Mouse (Mus musculus) heart, postnatal 10 days (tissue): ENCODE measurements at regions not wholly inside any gene's neighbourhood (a gene's known extent, or its start where the extent isn't known, plus 50 kb on each side); places are given as distances from the start of the nearest gene placed in this dataset.

Source experiments
- DNase-seq, 2 experiments: peaks; one replicate each; pipeline ENCODE4 v3.0.0; 2021
- intact Hi-C: fragments of 180-260 bp; cut with DNase I; formaldehyde crosslinking; loops from one replicate; pipeline ENCODE4 v1.15.1; 2025

DNA sequence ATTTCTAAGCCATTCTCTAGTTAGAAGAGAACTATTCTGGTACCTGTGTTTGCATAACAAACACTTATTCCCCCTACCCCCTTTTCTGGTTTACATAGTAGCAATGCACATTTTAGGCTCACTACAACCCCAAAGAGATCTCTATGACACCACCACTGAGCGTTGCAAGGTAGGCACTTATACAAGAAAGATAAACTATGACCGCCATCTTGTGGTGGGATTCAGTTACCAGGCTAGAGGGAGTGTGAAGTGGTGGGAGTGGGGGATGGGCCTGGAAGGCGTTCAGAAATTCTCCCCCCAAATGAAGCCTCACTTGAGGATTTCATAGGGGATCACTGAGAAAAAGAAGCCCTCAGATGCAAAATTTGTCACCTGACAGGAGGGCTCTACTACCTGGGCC lies 64.4 kb upstream of the Fst start:
- intact Hi-C loops = loop anchor here (5.0 kb wide), 1 partner anchor 656 kb away; no protein-coding TSS in a partner anchor
- DNase-seq = peak in 1 of 2 experiments; percentile 27

DNA sequence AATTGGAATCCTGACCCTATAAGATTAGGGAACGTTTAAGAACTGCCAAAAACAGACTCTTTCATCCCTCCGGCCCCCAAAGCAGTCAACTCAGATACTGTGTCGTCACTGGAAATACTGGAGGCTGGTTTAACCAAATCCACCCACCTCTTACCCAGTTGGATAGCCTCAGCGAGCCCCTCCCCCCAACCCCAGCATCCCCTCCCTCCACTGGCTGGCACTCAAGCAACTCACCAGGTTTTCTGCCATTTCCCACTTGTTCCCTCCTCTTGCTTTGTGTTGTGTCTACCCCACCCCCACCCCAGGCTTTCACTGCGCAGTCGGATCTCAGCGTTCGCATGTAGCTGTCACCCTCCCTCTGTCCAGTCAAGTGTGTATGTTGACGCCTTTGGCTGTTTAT lies 68.1 kb upstream of the Fst start:
- DNase-seq = no peak
- intact Hi-C loops = no loop called here

DNA sequence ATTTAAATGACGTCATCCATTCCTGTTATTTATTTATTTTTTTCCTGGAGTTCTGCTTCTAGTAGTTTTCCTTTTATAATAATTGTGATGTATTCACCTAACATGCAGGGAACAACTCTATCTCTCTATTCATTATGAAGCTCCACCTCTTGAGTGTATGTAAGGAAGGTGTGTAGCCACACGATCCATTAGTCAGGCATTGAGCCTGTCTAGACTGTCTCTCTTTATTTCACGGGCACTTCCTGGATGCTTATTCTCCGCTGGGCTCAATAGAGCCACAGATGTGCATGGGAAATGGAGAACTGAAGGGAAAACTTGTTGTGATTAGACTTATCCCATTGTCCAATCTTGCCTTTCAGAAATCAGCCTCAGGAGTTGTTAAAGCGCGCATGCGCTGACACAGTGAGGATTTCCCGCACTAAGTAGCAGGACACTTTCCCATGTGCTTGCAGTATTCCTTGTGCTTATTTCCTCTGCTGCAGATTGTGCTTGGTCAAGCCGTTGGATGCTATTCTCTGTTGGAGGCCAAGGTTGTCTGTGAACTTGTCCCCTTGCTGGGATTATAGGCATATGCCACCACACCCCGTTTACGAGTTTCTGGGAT lies 71.5 kb upstream of the Fst start:
- intact Hi-C loops = no loop called here
- no peak for DNase-seq

DNA sequence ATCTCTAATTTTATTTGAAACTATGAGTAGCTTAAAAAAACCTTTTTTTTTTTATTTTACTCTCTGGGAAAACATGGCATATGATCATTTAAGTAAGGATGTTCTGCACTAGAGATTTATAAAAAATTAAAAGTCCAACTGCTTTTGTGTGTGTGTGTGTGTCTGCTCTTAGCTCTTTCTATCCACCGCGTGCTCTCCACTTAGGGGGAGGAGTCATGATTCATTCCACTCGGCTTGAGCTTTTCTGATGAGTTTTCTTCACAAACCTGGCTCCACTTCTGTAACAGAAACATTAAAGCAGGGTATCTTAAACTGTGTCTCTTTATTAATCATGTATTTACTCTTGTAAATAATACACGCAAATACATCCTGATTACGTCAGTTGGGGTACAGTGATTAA lies 73.0 kb upstream of the Fst start:
- intact Hi-C loops = no loop called here

DNA sequence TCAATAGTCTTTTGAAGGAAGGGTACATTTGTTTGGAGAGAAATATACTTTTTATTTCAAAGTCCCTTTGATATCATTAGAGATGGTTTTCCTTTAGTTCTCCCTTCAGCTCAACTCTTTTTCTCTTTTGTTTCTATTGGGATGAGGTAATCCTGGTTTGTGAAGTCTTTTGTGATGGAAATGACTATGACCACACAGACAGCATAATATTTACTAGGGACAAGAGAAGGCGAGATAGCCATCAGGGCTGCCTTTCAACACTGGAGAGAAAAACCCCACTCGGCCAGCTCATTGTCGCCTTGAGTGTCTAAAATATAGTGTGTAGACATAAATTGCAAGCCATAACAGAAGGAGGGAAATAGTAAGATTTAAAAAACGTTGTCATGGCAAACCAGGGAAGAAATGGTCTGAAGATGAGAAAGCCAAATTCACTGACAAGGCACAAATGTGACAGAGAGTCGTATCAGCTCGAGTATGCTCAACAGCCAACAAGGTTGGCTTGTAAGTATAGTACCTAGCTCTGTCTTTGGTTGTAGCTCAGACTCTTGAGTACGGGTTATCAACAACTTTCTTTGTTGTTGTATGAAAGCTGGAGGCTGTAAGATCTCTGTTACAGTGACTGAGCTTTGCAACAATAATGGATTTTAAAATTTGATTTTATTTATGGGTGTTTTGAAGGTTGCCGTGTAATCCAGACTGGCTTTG lies 73.8 kb upstream of the Fst start:
- intact Hi-C loops = no loop called here
- DNase-seq = no peak

More for the DNA sequence above, 73.0 kb upstream of the Fst start:
- DNase-seq = no peak

DNA sequence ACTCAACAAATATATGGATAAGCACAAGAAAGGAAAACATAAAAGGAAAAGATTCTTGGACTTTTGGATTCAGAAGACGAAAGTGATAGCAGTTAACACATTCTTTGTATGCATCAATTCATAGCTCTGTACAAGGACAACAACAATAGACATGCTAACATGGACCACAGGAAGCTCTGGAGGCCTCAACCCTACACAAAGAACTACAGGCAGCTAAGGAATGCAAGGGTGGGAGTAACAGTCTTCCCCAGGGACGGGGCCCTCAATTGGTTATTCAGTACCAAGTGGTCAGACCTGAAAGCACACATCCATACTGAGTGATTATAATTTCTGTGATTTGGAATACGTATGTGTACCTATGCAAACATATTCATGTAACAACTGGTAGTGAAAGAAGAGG lies 75.8 kb upstream of the Fst start:
- intact Hi-C loops = no loop called here
- no peak for DNase-seq

DNA sequence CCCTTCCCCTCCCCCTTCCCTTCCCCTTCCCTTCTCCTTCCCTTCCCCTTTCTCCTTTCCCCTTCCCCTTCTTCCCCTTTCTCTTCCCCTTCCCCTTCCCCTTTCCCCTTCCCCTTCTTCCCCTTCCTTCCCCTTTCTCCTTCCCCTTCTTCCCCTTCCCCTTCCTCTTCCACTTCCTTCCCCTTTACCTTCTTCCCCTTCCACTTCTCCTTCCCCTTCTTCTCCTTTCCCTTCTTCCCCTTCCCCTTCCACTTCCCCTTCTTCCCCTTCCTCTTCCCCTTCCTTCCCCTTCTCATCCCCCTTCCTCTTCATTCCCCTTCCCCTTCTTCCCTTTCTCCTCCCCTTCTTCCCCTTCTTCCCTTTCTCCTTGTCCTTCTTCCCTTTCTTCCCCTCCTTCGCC lies 77.0 kb upstream of the Fst start:
- intact Hi-C loops = no loop called here
- DNase-seq = no peak

DNA sequence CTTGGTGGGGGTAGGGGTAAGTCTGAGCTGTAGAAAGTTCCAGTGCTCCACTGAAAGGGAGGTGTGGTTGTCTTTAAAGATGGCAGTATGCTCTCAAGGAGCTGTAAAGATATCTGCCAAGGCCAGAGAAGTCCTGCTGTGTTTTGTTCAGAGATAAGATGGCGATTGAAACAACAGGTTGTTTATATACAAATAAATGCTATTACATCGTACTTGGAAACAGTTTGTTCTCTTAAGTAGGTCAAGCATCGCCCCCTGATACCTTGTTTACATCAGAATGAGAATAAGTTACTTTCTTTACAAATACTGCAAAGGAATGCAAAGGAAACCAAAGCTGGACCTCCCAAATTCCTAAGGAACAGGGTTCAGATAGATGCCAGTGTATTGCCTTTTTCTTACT lies 113.0 kb upstream of the Fst start:
- no peak for DNase-seq
- intact Hi-C loops = no loop called here

DNA sequence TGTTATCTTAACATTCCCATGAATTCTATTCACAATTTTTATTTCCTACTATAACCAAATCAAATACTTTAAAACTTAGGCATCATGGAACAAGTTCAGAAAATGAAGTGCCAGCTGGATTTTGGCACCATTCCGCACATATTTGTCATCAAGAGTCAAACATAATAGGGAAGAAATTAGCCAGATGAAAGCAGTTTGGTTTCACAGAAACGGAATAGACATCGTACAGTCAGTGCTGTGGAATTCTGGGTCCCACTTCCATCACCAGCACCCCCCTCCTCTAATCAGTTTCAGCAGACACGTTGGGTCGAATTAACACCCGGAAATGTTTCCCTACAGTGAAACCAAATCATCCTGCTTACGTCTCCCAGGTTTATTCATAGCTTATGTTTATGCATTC lies 125.8 kb upstream of the Fst start:
- DNase-seq = peak; percentile 14 to 33
- intact Hi-C loops = no loop called here

DNA sequence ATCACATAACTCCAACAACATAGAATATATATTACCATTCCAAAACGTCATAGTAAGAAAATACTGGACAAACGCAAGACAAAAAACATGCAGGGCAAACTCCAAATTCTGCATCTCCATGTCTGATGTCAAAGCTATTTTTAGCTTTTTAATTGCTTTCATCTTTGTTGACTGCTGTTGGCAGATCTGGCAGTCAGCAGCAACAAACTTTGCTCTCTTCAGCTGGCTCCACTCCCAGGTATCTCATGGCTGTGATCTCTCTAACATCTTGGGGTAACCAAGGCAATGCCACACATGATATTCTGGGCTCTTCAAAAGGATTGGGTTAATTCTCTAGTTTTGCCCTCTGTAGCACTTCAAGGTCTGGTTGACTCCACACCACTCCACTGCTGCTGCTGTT lies 128.9 kb upstream of the Fst start:
- intact Hi-C loops = no loop called here
- no peak for DNase-seq

DNA sequence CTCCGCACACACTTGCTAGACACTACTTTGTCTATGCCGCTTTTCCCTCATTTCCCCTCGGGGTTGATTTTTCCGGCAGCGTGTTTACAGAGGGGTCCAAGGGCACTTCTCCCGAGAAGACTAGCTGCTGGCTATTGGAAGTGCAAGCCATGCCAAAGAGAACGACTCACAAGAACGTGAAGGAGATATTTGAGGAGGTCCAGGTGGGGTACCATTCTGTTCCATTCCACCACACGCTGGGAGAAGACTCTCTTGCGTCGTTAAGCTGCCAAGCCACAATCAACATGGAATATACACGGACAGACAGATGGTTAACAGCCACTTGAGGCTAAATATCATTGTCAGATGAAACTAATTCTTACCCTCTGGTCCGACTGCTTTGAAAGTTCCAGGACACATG lies 144.6 kb upstream of the Fst start:
- intact Hi-C loops = no loop called here
- DNase-seq = no peak

DNA sequence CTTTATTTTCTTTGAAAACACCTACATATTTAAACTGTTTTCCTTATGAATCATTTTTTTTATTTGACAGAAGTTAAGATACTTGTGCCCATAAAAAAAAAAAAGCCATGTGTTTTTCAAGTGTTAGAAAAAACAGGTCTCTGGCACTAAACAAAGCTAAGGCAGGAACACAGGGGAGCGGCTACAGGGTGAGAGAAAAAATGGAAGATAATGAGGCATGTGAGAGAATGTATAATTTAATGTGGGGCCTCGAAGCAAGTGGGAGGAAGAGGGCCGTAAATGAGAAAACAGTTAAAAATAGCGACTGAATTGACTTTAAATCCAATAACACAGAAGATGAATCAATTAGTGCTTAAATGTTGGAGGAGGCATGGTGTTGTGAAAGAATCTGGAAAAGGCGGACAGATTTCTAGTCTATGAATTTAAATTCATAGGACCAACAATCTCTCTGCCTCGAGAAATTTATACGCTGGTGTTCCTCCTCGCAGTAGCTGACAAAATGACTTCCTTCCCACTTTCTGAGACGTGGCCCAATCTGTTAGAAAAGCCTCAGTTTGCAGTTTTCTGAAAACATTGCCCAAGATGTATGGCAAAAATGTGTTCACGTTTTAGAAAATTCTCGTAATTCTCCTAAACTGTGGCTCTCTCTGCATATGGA lies 145.4 kb upstream of the Fst start:
- DNase-seq = no peak
- intact Hi-C loops = no loop called here

DNA sequence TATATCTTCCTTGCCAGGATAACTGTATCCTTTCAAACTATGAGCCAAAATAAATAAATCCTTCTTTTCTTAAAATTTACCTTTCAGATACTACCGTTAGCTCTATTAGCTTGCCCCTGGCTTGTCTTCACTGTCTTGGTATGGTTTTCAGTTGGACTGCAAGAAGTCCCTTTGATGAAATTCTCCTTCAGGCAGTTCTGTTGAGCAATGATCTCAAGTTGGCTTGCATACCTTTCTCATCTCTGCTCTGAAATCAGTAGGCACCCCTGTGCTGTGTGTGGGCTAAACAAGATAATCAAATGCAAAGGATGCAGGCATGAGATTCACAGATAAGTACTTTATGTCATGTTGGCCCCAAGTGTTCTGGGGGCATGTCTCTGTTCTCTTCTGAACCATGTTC lies 155.2 kb upstream of the Fst start:
- intact Hi-C loops = no loop called here
- no peak for DNase-seq

DNA sequence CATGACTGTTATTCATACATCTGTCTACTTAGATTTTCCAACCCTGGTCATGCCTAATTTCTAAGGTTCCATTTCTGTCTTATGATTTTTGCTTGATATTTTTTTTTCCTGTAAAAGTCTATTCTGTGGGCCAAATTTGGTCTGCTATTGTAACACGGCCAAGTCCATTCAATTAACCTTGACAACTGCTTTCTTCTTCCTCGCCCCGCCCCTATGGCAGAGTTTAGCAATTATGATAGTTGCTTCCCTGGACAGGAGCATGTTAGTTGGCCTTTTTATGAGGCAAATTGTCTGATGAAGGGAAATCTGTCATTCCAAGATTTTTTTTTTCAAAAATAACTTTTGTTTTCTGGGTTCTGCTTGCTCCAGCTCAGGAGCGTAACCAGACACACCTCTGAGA lies 160.7 kb upstream of the Fst start:
- DNase-seq = no peak
- intact Hi-C loops = no loop called here

DNA sequence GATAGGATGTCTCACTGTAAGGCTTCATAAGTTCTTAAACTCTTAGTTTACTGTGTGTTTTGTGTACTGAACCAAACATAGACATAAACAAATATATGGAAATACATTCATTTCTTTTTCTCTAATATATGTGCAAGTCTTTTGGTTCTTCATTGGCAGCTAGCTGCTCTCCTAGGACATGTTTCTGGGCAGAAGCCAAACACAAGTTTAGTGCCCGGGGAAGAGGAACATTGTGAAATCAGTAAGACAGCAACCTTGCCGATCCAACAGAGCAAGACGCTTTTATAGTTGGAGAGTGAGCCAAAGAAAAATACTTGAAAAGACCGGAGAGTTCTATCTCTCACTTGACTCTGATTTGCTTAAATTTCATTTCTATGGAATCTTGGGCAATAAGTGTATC lies 178.0 kb upstream of the Fst start:
- DNase-seq = peak; percentile 5 to 22

DNA sequence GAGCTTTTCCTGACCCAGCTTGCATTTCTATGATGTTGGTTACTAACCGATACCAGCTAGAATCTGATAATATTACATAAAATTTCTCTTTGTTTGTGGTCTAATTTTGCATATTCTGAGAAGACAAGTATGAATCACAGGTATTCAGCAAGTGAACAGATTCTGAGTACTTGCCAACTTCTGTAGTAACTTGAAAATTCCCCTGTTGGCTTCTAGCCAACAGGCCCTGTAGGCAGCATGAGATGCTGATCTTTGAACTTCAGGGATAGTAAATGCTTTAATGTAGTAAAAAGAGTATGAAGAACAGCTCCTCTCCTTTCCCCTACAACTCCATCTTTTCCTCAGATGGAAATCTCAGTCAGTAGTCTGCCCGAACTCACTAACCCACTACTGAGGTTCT lies 178.5 kb upstream of the Mocs2 start:
- DNase-seq = no peak
- intact Hi-C loops = no loop called here

More for the DNA sequence above, 178.0 kb upstream of the Fst start:
- intact Hi-C loops = no loop called here

DNA sequence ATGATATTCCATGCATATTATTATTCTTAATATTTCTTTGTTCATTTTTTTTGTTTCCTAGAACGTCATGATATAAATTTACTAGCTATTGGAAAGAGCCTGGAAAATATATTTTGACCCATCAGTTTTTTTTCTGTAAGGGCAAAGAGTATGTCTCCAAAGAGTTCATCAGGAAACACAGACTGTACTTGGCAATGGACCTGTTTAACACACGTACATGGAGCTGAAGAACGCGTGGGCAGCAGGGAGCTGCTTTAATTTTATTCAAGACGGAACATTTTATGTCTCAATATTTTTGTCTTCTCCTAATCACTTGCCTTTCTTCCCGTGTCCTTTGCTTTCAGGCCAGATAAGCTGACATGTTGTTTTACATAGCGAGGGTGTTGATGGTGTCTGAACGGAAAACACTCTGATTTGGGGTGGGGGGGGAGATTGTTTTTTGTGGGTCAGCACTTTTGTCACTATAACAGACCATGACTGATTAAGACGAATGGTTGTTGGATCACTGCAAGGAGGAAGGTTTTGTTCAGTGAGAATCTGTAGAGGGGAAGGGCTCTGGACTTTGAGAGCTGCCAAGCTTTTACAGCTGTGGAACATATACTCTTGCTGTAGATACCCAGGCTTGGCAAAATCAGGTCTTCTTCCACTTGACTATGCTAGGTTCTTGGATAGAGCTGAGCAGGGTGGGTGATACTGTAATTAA lies 176.2 kb upstream of the Mocs2 start:
- intact Hi-C loops = no loop called here
- no peak for DNase-seq

DNA sequence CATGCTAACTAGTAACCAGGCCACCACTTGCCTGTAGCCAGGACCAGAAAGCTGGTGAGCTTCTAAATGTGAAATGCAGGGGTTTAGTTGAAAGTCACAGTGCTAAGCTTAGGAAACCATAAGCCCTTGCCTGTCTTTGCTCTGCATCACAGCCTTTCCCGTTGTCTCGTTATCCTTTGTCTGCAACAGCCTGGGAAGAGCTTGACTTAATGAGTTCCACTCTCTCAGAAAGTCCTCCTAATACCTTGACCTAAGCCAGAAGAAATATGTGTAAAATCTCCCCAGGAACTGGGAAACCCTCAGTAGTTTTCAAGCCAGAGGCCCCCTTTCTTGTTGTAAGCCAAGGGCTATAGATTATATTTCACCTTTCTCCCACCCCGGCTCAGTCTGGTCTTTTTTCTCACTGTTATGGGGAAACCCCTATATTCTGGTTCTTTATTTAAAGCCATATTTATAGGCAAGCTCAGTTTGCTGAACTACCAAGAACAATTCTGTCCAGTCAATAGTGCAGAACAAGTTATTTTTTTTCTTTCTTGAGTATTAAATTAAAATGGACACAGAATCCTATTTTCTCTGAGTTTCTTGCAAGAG lies 175.0 kb upstream of the Mocs2 start:
- intact Hi-C loops = no loop called here

DNA sequence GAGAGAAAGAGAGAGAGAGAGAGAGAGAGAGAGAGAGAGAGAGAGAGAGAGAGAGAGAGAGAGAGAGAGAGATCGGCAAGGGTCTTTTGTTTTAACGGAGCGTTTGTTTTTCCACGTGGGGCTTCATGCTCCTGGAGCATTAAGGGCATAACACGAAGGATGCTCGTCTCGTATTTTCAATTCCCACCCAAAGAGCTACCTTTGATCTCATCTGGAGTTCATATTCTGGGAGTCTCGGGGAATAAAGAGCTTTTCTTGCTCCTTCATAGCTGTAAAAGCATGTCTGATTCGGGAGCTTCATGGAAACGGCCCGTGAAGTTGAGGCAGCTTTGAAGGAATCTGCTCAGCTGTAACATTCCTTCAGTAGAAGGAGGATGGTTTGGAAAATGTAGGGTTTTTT lies 174.5 kb upstream of the Mocs2 start:
- DNase-seq = no peak
- intact Hi-C loops = no loop called here

More for the DNA sequence above, 175.0 kb upstream of the Mocs2 start:
- no peak for DNase-seq

DNA sequence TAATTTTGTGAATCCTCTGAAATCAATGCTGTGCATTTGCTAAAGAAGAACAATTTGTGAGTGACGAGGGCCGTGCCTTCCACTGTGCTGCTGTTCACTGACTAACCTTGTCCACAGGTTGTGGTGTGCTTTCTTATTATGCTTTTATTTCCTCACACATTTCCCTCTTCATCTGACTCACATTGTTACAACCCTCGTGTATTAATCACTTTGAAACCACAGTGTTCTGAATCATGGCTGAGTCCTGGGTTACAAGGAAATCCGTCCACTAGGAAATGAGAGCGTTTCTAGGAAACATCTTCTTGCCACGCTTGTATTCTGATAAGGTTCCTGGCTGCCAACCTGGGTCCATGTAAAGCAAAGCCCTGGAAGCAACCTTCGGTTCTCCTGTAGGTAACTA lies 163.8 kb upstream of the Mocs2 start:
- DNase-seq = no peak
- intact Hi-C loops = no loop called here

DNA sequence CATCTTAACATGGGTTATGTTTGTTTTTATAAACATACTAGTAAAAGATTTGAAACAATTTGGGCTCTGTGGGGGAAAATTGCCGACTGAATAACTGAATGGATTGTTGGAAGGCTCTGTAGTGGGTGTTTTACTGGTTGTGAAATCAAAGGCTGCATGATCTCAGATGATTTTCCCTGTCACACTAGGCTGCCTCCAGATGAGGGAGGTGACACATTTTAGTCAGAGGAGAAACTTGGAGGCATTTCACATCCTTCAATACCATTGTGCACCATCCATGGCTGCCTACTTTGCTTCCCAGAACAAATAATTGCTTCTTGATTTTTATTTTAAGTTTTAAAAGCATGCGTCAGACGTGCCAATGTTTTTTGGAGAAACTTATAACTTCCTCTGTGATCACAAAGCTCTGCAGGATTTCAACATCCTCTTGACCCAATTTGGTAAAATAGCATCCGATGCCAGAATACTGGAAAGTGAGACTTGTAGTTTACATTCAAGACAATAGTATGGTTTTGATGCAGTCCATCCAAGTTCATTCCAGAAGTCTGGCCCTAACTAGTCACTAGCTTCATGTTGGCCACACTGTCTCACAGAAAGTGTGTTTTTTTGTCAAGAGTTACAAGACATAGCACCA lies 163.0 kb upstream of the Mocs2 start:
- DNase-seq = peak in 1 of 2 experiments; percentile 2
- intact Hi-C loops = no loop called here
